Mouse (Mus musculus) frontal cortex, postnatal 10 days (tissue): ENCODE results near the gene Stat1.

Experiments used
- DNase-seq, 2 experiments: peaks; one replicate each; pipeline ENCODE4 v3.0.0; 2022; ENCODE audit warnings: low spot score in 2 of 2, mixed read lengths in 1 of 2

The Stat1 gene

DNA sequence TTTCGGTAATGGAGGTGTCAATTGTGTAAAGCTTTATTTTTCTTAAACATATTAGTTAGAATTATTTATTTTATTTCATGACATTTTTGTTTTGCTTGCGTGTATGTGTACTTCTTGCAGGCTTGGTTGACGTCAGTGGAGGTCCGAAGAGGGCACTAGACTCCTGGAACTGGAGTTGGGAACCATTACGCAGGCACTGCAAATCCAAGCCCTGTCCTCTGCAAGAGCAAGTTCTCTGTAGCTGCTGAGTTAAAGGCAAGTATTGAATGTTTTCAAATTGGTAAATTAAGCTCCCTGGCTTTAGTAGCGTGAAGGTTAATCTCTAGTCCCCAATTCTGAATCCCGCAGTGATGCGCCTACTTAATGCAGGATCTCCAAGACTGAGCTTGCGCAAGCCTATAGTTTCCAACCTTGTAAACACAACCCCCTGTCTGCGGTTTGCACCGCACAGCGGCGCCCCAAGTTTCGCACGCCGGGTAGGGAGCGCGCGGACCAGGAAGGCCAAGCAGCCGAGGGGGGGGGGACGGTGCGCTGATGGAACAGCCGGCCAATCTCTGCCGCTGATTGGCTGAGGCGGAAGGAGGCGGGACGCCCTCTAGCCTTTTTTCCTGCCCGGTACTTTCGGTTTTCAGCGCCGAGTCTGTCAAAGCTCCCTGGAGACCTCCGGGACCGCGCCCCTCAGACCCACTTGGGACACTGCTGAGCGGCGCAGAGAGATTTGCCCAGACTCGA lies at the start of gene Stat1:
Stat1 (plus strand) TSS at position 581 of the 732 bp plus-strand sequence.
- DNase-seq: peak; percentile 61 to 77

- no peak for DNase-seq
Observed at GRCm38 (mm10) chr1:52079724-52080367, 39.4 kb upstream of the Stat1 start.

DNA sequence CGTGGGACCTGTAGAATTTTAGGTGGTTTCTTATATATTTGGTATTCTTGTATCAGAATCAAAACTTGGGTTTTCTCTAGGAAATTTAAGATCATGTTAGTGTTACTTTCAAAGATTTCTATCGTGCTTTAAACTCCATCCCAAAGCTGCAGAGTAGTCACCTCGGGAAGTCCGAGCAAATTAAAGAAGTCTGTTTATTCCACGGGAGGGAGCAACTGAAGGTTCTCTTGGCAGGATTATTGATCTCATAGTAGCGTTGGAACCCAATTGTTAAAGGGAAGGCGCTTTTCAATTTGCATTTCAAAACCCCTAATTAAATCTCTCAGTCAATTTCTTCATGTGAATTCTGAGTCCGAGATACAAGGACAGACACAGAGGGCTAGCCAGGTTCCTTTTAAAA lies 38.9 kb upstream of the Stat1 start:
- DNase-seq: no peak

DNA sequence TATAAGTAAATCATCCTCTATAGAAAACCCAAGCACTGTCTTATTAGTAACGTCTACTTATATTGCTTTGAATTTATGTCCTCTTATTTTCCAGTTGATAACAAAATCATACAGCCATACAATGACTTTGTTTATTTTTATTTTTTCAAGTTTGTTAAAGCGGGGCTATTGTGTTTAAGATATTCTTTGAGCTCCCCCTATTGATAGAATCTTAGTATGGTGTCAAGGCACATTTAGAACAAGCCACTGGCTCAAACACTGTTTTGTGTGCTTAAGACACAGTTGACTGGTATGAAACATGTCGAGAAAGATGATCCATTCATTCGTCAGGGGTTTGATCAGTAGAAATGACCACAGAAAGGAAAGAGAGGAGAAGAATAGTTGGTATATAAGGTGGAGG lies 33.0 kb upstream of the Stat1 start:
- no peak for DNase-seq

- no peak for DNase-seq
Observed at GRCm38 (mm10) chr1:52087128-52087527, 32.1 kb upstream of the Stat1 start.

- DNase-seq: no peak
Observed at GRCm38 (mm10) chr1:52088634-52089033, 30.6 kb upstream of the Stat1 start.

DNA sequence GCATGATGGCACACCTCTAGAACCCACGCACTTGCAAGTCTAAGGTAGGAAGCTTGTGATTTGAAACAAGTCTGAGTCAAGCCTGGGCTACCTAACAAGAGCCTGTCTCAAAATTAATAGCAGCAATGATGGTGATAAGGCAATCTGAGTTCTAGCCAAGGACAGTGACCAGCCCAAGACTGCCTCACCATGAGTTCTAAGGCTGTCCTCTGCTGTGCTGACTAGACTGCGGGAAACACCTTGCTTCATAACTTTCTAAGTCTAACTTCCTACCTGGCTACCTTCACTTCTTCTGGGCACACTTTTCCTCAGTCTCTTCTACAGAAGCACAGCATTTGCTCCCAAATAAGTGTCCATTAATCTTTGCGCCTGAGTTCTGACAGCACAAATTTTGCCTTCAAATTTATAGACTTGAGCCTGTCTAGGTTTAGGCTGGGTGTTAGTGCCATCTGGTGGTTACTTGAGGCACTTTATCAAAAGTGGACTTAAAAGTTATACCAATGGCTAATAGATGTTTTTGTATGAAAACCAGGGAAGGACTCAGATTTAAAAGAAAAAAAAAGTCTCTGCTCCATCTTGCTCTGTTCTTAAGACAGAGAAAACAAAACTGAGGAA lies 20.5 kb upstream of the Stat1 start:
- DNase-seq: no peak

- no peak for DNase-seq
Observed at GRCm38 (mm10) chr1:52100496-52100895, 18.7 kb upstream of the Stat1 start.

- DNase-seq: no peak
Observed at GRCm38 (mm10) chr1:52102795-52103194, 16.4 kb upstream of the Stat1 start.

DNA sequence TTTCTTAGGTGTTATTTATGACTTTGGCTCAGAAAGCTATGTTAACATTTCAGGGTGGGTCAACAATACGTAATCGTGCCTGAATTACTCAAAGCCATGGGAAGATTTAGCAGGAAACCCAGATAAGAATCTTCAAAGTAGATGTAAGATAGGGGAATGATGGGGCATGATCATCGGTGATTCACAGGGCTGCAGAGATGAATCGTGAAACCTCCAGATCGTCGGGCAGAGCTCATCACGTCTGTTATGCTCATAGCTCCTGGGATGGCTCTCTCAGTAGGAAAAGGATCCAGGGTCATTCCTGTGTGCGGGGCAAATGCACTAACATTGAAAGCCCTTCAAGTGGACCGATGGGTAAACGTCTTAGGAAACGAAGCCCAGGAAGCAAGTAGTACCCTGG lies 12.0 kb upstream of the Stat1 start:
- DNase-seq: no peak

- no peak for DNase-seq
Observed at GRCm38 (mm10) chr1:52111217-52111616, 8.0 kb upstream of the Stat1 start.

GRCm38 (mm10) chr1:52112301-52112700 lies 6.9 kb upstream of the Stat1 start:
- DNase-seq: no peak

DNA sequence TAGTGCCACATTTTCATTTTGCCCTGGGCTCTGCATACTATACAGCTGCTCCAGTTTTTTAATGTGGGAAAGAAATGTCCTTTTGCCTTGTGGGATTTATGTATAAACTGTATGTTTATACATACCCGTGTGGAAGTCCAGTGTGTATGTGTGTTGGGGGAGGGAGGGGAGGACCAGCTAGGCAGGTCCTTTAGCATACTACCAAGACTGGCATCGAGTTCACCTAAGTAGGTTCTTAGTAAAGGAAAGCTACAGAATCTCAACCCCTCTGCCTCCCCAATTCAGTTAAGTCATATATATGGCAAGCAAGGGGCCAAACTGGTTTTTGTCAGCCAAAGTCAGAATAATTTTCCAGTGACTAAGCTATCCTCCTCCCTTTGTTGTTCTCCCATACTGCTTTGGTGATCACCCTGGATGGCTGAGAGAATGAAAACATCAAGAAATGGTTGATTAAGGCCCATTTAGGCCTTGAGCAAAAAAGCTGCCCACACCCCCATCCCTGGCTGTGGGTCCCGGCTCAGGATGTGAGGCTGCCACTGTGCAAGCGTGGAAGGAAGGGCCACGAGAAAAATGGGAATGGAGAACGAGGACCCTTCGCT lies 6.1 kb upstream of the Stat1 start:
- DNase-seq: no peak

DNA sequence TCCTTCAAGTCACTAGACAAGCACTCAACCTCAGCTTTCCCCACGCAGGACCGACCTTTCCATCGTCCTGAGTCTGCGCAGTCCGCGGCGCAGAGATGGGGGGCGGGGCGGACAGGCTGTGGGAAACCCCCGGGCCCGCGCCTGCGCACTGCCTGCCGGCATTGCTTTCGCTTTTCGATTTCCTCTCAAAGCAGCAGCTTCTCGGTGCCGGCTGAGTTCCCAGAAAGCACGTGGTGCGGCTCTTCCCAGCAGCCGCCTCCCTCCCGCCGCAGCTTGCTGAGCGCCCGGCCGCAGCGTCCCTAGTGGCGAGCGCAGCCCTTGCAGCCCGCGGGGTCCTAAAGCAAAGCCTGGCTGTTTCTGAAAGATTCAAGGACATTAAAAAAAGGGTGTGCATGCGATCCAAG lies 5.6 kb upstream of the Stat1 start:
- peak; percentile 97 to 98 for DNase-seq

DNA sequence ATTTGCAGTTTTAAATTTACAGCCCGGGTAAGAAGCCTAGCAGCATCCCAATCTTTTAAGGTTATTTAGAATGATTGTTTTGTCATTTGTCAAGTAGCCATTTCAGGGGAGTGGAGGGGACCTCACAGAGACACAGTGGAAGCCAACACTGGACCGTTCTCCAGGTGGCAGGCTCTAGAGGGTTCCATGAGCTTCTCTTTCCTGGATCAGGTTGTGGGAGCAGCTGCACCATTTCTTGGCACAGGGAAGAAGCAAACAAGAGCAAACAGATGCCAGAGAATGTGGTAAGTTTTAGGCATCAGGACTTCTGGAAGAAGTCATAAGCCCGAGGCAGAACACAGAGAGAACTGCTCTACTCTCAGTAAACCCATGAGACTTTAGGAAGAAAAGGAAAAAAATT lies 2.8 kb upstream of the Stat1 start:
- DNase-seq: no peak

GRCm38 (mm10) chr1:52117777-52118176 lies 1.5 kb upstream of the Stat1 start:
- DNase-seq: no peak

GRCm38 (mm10) chr1:52119691-52120090 lies 451 bp downstream of the Stat1 start:
- no peak for DNase-seq

GRCm38 (mm10) chr1:52120191-52120590 lies 951 bp downstream of the Stat1 start:
- DNase-seq: no peak

DNA sequence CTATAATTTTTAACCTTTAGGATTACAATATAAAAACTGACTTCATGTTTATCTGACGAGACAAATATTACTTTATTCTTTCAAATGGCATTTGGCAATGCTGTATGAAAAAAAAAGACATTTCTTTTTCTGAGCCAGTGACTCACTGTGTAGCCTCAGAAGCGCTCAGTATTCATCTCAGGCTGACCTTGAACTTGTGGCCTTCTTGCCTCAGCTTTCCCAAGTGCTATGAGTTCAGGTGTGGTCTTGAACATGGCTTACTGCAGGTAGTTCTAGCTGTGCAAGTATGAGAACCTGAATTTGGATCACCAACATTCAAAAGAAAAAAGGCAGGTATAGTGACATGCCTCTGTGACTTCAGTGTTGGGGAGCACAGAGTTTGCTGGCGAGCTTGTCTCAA lies 1.8 kb downstream of the Stat1 start:
- DNase-seq: no peak

- DNase-seq: no peak
Observed at GRCm38 (mm10) chr1:52124818-52125217, 5.6 kb downstream of the Stat1 start.

GRCm38 (mm10) chr1:52127350-52127749 lies 8.1 kb downstream of the Stat1 start:
- DNase-seq: no peak

DNA sequence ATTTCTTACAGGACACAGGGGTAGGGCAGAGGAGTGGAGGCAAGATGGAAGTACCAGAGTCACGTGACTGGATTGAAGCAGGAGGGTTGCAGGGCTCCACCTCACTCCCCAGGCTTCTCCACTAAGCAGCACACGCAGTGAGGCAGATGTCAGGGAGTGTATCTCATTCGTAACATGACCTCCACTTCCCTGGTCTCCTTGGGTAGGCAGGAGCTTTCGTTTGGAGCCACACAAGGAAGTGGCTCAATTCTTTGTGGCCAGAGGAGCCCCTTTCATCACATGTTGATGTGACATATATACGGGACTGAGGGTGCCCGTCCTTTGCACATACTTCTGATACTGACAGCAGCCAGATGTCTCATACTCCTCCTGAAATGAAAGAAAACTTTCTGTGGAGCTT lies 10.6 kb downstream of the Stat1 start:
- DNase-seq: no peak
